Mouse (Mus musculus) subcutaneous adipose tissue, adult 2 months (tissue): Measurements from ENCODE around the gene Eef2. TPM values are rescaled to one million over a fixed set of nuclear protein-coding genes. Genes with fewer than 3 reads are reported as not detected.

Experiments used
- polyA plus RNA-seq: library from polyadenylated mRNA; depleted of rRNA; stranded (reverse); fragments of >200 nt; gene quantifications from 2 replicates; pipeline ENCODE4 v1.2.3, GENCODE M21; 2012; ENCODE audit warnings: low replicate concordance; rRNA removed

Gene Eef2
- polyA plus RNA-seq, result 1,292 and 2,498 TPM in 2 replicates

DNA sequence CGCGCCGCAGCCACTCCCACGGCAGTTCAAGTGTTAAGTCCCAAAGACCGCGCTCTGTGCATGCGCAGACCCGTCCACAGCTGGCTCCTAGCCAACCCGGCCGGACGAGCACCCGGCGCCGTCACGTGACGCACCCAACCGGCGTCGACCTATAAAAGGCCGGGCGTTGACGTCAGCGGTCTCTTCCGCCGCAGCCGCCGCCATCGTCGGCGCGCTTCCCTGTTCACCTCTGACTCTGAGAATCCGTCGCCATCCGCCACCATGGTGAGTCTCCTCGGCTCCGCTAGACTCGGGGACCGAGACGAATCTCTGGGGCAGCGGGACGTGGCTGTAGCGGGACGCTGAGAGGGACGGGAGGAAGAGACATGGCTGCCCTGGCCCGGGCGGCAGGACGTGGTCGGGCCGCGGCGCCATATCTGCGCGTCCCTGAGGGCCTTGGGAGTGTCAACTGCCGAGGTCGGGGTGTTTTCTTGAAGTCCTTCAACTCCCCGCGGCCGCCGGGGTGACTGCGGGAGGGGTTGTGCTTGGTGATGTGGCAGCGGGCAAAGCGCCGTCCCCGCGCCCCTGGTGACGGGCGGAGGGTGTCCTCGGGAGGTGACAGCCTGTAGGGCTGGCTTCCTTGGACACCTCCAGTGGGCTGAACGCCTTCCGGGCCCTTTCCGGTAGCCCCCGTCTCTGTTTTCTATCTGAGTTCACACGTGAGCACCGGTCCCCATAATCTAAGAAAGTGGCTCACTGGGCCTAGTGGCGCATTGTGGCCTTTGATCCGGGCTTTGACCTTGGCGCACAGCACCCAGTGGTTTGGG lies at the start of gene Eef2:
Gene Eef2, plus strand, starts transcription at position 166 of the 806 bp plus-strand sequence.

DNA sequence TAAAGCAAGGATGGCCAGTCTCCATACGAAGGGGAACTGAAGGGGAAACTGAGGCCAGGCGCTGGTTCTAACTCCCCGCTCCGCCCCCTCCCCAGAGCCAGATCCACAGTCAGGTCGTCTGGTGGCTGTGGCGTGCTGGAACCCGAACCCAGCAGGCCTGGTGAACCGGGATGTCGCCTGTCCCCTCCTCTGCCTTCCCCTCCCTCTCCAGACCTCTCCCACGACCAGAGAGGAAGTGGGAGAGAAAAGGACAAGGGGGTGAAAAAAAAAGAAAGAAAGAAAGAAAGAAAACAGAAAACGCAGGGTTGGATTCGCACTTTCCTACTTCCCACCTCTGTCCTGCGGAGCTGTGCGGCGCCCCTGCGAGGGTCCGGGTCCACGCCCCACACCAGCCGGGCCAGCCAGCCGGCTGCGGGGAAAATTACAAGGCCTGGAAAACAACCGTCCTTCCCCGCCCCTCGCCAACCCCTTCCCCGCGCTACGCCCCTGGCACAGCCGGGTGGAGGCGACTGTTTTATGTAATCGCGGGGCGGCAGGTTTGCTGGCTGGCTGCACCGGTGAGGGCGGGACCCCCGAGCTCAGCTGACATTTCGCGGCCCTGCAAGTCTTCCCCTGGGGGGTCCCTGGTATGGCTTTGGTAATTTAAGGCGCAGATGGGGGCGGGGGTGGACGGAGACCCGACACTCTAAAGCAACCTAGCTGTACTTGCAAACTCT lies 41.3 kb upstream of the Eef2 start, which contains the start of gene Zbtb7a:
Gene Zbtb7a, plus strand, starts transcription at position 255 of the 716 bp plus-strand sequence.

DNA sequence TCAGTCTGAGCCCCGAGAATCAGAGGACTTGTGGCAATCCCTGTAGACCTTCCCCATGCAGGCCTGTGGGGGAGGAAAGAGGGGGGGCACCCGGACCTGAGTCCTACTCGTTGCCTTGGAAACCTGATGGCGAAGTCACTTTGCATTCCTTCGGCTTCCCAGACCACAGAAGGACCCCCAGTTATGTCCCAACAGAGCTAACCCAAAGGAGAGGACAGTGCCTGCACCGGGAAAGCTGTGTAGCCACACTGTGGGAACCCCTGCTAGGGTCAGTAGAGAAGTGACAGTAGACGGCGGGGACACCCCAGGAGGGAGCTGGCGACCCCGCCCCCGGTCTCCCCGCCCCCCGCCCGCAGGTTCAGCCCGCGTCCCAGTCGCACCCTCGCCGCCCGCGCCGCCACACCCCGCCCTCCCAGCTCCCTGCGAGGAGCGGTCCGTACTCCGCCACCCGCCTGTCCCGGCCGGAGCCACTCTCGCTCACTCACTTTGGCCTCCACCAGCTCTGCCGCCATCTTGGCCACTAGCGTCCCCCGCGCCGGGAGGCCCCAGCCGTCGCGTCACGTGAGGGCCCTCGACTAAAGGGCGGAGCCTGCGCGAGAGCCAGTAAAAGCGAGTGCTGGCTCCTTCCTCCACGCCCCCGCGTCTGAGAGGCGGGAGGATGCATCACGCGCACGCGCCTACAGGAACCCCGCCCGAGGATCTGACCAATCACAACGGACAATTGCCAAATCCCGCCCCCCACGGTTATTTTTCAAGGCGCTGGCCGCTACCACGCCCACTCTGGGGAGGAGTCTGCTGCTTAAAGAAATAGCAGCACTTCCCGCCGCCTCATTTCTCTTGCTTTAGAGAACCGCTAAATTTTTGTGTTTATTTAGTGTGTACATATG lies 9.0 kb upstream of the Eef2 start, which contains the start of gene Pias4:
Gene Pias4, minus strand, starts transcription at position 724 of the 887 bp plus-strand sequence.

DNA sequence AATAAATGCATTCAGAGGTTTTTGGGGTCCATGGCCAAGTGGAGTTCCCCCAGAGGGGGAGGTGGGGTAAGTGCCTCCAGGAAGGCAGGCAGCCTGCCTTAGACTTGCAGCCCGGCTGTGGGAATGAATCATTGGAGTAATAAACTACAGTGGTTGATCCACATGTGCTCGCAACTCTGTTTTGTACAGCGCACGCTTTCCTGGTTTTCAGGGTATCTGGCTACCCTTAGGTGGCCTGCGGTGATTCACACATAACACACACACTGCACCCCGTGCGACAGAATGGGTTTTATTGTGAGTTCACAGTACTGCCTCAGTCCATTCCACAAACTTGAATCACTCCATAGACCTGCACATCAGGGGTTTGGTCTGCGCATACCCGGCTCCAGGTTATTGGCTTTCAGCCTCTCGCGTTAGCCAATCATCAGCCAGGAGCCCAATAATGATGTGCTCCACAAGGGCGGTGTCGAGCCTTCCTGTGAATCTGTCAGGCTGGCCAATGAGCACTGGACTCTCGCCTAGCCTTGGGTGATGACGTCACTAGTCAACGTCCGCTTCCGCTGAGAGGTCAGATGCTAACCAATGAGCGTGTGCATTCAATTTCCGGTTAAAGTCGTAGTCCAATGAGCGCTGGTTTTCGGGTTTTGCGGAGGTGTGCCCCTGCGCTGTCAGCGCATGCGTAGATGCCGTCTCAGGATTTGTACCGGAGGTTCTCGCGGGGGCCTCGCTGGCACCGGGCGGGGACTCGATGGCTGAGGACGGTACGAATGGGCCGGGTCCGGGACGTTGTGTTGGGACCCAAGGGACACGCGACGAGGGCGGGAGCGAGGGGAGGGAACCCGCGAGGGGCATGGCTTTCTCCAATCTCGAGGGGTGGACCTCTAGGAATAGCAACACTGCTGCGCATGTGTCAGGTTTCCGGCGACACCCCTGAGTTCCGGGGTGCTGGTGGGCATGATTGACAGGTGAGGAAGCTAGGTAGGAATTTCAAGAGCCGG lies 6.2 kb downstream of the Eef2 start, which contains the start of gene Dapk3:
Gene Dapk3, plus strand, starts transcription at position 670 of the 998 bp plus-strand sequence.

DNA sequence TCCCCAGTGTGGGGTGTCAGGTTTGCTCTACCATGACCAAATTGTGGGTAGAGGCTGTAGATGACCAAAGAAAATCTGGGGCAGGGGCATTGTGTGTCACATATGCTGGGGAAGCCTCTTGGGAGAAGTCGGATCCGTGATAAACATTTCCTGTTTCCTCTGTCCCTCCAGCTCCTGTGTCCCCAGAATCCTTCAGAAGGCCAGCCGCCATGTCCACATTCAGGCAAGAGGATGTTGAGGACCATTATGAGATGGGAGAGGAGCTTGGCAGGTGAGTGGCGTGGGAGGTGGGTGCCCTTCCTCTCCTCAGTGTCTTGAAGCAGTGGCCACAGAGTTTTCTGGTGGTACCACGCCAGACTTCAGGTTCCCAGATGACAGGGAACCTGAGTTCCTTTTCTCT lies 7.4 kb downstream of the Eef2 start, which contains the start of gene 4930442H23Rik:
Gene 4930442H23Rik, minus strand, starts transcription at position 45 of the 400 bp plus-strand sequence.

DNA sequence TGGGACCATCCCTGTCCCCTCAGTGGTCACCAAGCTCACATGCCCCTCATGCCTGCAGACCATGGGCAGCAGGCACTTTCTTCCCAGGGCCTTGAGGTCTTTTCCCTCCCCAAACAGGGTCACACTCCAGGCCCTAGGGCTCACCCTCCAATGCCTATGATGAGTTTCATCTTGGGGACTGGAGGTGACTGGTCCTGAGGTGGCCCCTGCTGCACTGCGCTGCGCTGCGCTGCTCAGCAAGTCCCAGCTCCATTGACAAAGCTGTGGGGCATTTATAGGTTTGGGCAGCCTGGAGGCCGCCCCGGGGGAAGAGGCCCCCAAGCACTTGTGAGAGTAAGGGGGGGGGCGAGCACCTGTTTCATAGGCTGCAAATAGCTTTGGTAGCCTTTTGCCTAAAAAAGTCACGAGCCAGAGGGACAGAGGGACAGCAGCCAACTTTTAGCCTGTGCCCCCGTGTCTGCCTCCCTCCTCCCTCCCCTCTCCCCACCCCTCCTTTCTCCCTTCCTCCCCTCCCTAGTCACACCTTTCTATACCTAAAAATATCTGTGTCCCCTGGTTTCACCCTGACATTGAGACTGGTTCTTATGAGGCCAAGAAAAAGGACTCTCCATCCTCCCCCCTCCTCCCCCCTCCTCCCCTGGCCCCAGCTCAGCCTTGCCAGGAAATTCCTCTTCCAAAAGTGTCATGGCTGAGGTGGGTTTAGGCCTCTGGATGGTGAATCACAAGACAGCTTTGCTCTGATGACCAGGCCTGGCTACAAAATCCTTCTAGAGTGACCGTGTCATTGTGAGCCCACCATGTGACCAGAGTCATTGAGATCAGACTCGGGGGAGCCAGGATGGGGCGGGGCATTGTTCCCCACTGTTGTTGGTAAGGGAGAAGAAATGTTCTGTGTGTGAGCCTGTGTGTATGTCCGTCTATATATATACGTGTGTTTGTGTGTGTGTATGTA lies 25.7 kb downstream of the Eef2 start, which contains the start of gene Nmrk2:
Gene Nmrk2, minus strand, starts transcription at position 245 of the 952 bp plus-strand sequence.

DNA sequence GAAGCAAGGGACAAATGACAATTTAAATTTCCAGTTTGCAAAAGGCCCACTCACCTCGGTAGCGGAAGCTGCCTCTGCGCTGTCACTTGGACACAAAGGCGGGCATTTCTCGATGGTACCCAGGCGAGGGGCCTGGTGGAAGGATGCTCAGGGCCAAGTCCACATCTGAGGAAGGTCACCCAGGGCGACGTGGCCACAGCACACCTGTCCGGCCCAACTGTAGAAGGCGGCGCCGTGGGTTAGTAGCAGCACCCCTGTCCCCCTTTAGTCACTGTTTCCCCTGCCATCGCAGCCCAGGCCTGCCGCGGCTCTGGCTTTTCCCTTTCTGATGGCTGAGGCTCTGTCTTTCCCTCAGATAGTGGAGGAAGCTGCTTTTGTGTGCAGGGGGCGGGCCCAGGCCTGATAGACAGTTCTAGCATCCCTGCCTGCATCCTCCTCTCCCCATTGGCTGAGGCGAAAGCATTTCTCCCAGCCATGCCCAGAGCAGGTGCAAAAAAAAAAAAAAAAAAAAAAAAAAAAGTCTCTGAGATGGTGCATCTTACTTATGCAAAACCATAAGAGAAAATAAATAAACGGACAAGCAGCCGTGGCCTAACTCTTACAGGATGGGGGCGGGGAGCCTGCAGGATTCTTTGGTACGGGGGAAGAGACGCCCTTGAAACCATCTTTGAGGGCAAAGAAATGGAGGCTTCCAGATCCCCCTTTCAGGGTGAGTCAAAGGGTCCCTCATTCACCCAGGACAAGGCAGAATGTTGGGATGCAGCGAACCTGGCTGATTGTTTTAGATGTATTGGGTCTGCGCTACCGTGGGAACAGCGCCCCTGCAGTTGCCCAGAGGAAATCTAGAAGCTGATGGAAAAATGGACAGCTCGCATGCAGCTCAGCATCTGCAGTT lies 54.3 kb downstream of the Eef2 start, which contains the start of gene Atcay:
Gene Atcay, minus strand, starts transcription at position 396 of the 895 bp plus-strand sequence.

Other genes starting within 250 kb of the Eef2 start
- 18.0 and 22.1 TPM in 2 replicates for gene Gadd45b, start 246.6 kb upstream of the Eef2 start, polyA plus RNA-seq
- gene Gng7, start 161.7 kb upstream of the Eef2 start, polyA plus RNA-seq, result 8.4 and 8.5 TPM in 2 replicates
- gene Diras1, start 151.0 kb upstream of the Eef2 start, polyA plus RNA-seq, result 0.08 and 0.13 TPM in 2 replicates
- gene Slc39a3, start 139.2 kb upstream of the Eef2 start, polyA plus RNA-seq, result 47.1 and 47.6 TPM in 2 replicates
- 276 and 324 TPM in 2 replicates for gene Sgta, start 116.5 kb upstream of the Eef2 start, polyA plus RNA-seq
- 29.8 and 72.2 TPM in 2 replicates for gene Thop1, start 106.6 kb upstream of the Eef2 start, polyA plus RNA-seq
- 0.75 and 2.3 TPM in 2 replicates for gene Creb3l3, start 77.8 kb upstream of the Eef2 start, polyA plus RNA-seq
- 134 and 183 TPM in 2 replicates for gene Map2k2, start 70.7 kb upstream of the Eef2 start, polyA plus RNA-seq
- gene Zbtb7a, start 41.4 kb upstream of the Eef2 start, polyA plus RNA-seq, result 32.2 and 49.6 TPM in 2 replicates
- 28.2 and 37.7 TPM in 2 replicates for gene Pias4, start 8.7 kb upstream of the Eef2 start, polyA plus RNA-seq
- 75.2 and 89.3 TPM in 2 replicates for gene Dapk3, start 6.4 kb downstream of the Eef2 start, polyA plus RNA-seq
- not detected in 2 replicates for gene 4930442H23Rik, start 7.2 kb downstream of the Eef2 start, polyA plus RNA-seq
- not detected in 2 replicates for gene Nmrk2, start 25.4 kb downstream of the Eef2 start, polyA plus RNA-seq
- 0.03 and 0.06 TPM in 2 replicates for gene Atcay, start 54.2 kb downstream of the Eef2 start, polyA plus RNA-seq
- gene Zfr2, start 56.5 kb downstream of the Eef2 start, polyA plus RNA-seq, result 5.7 and 25.8 TPM in 2 replicates
- gene Matk, start 76.3 kb downstream of the Eef2 start, polyA plus RNA-seq, result 3.3 and 4.0 TPM in 2 replicates
- 78.4 and 104 TPM in 2 replicates for gene Mrpl54, start 90.3 kb downstream of the Eef2 start, polyA plus RNA-seq
- gene Apba3, start 90.3 kb downstream of the Eef2 start, polyA plus RNA-seq, result 107 and 116 TPM in 2 replicates
- gene Tjp3, start 115.0 kb downstream of the Eef2 start, polyA plus RNA-seq, result 0.26 and 15.2 TPM in 2 replicates
- 56.8 and 80.2 TPM in 2 replicates for gene Pip5k1c, start 116.3 kb downstream of the Eef2 start, polyA plus RNA-seq
- gene Cactin, start 144.5 kb downstream of the Eef2 start, polyA plus RNA-seq, result 23.1 and 38.0 TPM in 2 replicates
- gene Tbxa2r, start 152.1 kb downstream of the Eef2 start, polyA plus RNA-seq, result 10.1 and 16.3 TPM in 2 replicates
- 2.2 and 4.8 TPM in 2 replicates for gene Gipc3, start 166.6 kb downstream of the Eef2 start, polyA plus RNA-seq
- 69.5 and 90.1 TPM in 2 replicates for gene Hmg20b, start 173.8 kb downstream of the Eef2 start, polyA plus RNA-seq
- 38.6 and 41.1 TPM in 2 replicates for gene Mfsd12, start 180.9 kb downstream of the Eef2 start, polyA plus RNA-seq
- 0.43 and 1.8 TPM in 2 replicates for gene 4930404N11Rik, start 189.2 kb downstream of the Eef2 start, polyA plus RNA-seq
- gene Fzr1, start 201.9 kb downstream of the Eef2 start, polyA plus RNA-seq, result 56.1 and 75.2 TPM in 2 replicates
- 61.5 and 66.9 TPM in 2 replicates for gene Dohh, start 207.8 kb downstream of the Eef2 start, polyA plus RNA-seq
- 3.2 and 5.1 TPM in 2 replicates for gene Gm48551, start 207.8 kb downstream of the Eef2 start, polyA plus RNA-seq
- gene Gm48552, start 212.4 kb downstream of the Eef2 start, polyA plus RNA-seq, result 1.5 and 1.8 TPM in 2 replicates
- gene Smim24, start 216.4 kb downstream of the Eef2 start, polyA plus RNA-seq, result 9.8 and 12.3 TPM in 2 replicates